Mouse (Mus musculus) A20 (cell line): ENCODE measurements around the gene Olfr136.

Experiments
- DNase-seq: peaks from one replicate; pipeline ENCODE4 v3.0.0-alpha.2; 2011; ENCODE audit warnings: low read depth, low spot score

The Olfr136 gene

DNA sequence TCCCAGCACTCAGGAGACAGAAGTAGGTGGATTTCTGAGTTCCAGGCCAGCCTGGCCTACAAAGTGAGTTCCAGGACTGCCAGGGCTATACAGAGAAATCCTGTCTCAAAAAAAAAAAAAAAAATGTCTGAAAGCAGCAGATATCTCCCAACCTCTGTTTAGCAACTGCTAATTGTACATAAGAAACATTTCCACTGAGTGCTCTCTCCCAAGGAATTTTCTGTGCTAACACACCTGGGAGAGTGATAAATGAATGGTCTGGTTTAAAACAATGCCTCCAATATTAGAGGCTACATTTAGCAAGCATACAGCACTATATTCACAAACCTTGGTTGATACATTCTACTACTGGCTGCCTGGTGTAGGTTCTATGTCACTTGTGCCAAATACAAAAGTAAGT is at the start of gene Olfr136:
Gene Olfr136, plus strand, starts transcription at position 301 of the 400 bp plus-strand sequence.
- no peak for DNase-seq

DNA sequence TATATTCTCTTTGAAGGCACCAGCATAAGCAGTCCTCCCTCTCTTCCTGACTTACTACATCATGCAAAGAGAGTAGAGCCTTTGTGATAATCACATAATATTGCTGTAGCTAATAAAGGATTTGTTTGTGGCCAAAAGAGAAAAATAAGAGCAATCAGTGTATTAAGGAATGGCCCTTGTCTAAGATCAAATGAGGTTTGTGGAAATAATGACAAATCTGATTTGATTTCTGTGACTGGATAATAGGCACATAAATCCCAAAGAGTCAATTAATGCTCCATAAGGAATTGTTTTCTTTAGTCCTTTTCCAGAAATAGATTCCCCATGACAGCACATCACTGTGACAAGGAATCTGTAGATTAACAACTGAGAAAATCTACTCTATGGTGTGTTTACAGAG is 22.2 kb upstream of the Olfr136 start, which contains the start of gene Olfr137:
Gene Olfr137, minus strand, starts transcription at position 101 of the 400 bp plus-strand sequence.
- no peak for DNase-seq
